Mouse (Mus musculus) testis, adult 2 months (tissue): ENCODE data around the gene Pkp3.

Experiments used
- CTCF ChIP-seq: fragments of 200-500 bp; IDR thresholded peaks from 2 replicates; pipeline ENCODE4 v1.5.1; 2012; ENCODE audit warnings: low read depth, mild to moderate bottlenecking, inconsistent platforms, low read length, moderate library complexity; ENCODE audit not compliant: control insufficient read depth, insufficient read depth, insufficient replicate concordance
- POLR2A ChIP-seq: fragments of 200-500 bp; IDR thresholded peaks from 2 replicates; pipeline ENCODE4 v1.6.1; 2012; ENCODE audit warnings: low read depth, mild to moderate bottlenecking, inconsistent platforms, low read length, moderate library complexity; ENCODE audit not compliant: control insufficient read depth

- TF ChIP-seq CTCF (peak; percentile 50; the same call in 1 of the 2 replicates), POLR2A (0 out of 2 replicates have a peak, but pooled peaks have one; percentile 21)
Measured at GRCm38 (mm10) chr7:141070058-141070862, 7.8 kb upstream of the Pkp3 start.
